Comparison of ENCODE assay signal across 14 mouse cellular contexts in the genomic region with DNA sequence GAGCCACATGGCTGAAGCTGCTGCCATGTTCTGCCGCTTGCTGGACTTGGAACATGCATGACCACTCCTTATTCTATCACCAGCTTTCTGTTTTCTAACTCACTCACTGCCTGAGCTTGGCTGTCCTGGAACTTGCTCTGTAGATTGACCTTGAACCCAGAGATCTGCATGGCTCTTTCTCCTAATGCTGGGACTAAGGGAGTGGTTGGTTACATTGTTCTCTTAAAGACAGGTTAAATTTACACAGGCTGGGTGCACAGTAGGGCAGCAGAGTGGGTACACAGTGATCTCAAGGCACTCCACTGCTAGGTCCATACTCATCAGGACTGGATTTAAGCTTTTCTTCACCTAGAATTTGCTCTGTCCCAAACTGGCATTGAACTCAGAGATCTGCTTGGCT. TPM values are rescaled to one million over a fixed set of nuclear protein-coding genes. Genes with fewer than 3 reads are reported as not detected.
"Had no signal": no experiment of that assay in that cellular context is flagged by ENCODE, and none has a peak within 500 bp of the region (broad histone marks: within the 10 kb centered on the region; RNA-seq: fewer than 3 reads in every experiment).

No protein-coding gene starts in this region.

- H3K4me2 ChIP-seq: liver, embryonic 13.5 days; lung, embryonic 14.5 days; midbrain, embryonic 11.5 days; midbrain, embryonic 15.5 days; neural tube, embryonic 12.5 days had no signal

- H3K9me3 ChIP-seq: limb, embryonic 10.5 days; liver, embryonic 13.5 days; megakaryocyte, embryonic 14.5 days; midbrain, embryonic 15.5 days; neural tube, embryonic 12.5 days had no signal

- H3K4me3 ChIP-seq: left cerebral cortex, adult 2 months; limb, embryonic 10.5 days; liver, embryonic 13.5 days; megakaryocyte, embryonic 14.5 days; midbrain, embryonic 15.5 days; neural tube, embryonic 12.5 days had no signal

- DNase-seq: kidney, adult 8-10 months; kidney, postnatal 25 days; liver, embryonic 13.5 days; lung, embryonic 14.5 days; lung, postnatal 10 days; spleen, adult 18-20 months; thymus, postnatal 36 days had no signal

- ATAC-seq: midbrain, embryonic 15.5 days had no signal

- H3K27ac ChIP-seq: left cerebral cortex, adult 2 months; limb, embryonic 10.5 days; liver, embryonic 13.5 days; macrophage; midbrain, embryonic 15.5 days; neural tube, embryonic 12.5 days had no signal

- H3K27me3 ChIP-seq: liver, embryonic 13.5 days; megakaryocyte, embryonic 14.5 days; midbrain, embryonic 15.5 days; neural tube, embryonic 12.5 days had no signal

- H3K9ac ChIP-seq: liver, embryonic 13.5 days; lung, embryonic 14.5 days; midbrain, embryonic 15.5 days; neural tube, embryonic 12.5 days had no signal

RNA-seq across cellular contexts. Expression of a gene that starts 57.5 kb away (rescaled TPM):
- polyA plus RNA-seq: macrophage had no signal
